Mouse (Mus musculus) adrenal gland, postnatal 25 days (tissue): ENCODE results near the gene Ccnjl. TPM values are rescaled to one million over a fixed set of nuclear protein-coding genes. Genes with fewer than 3 reads are reported as not detected.

Experiments used
- DNase-seq: peaks from one replicate; pipeline ENCODE4 v3.0.0; 2021; ENCODE audit warnings: mixed read lengths
- total RNA-seq: library from RNA; stranded (reverse); gene quantifications from 2 replicates; pipeline ENCODE4 v1.2.3, GENCODE M21; 2021

Ccnjl gene
- total RNA-seq, 1 experiment from 2014 or later = 3.2 TPM

DNA sequence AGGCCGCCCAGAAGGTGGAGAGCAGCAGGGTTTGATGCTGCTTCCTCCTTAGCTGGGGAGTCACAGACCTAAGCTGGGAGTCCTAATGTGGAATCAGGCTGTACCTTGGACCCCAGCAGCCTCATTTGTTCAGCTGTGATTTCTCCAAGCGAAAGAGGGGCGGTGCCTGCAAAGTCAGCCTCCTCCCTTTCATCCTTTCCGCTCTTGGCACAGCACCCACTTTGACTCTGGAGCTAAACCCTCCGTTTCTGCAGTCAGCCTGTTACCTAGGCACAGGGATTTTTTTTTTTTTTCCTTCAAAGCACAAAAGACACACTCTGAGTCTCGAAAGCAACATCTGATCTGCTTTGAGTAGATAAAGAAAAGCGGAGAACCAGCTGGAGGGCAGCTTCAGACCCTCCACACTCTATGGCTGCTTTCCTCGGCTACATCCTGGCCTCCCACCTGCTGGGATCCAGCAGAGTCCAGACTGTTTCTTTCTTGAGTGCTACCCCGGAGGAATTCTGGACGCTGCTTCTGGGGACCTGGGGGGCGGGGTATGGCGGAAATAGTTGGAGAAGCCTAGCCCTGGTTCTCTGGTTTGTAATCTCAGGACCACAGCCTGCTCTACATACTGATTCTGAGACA is 97.8 kb downstream of the Ccnjl start:
- peak; percentile 70 for DNase-seq

DNA sequence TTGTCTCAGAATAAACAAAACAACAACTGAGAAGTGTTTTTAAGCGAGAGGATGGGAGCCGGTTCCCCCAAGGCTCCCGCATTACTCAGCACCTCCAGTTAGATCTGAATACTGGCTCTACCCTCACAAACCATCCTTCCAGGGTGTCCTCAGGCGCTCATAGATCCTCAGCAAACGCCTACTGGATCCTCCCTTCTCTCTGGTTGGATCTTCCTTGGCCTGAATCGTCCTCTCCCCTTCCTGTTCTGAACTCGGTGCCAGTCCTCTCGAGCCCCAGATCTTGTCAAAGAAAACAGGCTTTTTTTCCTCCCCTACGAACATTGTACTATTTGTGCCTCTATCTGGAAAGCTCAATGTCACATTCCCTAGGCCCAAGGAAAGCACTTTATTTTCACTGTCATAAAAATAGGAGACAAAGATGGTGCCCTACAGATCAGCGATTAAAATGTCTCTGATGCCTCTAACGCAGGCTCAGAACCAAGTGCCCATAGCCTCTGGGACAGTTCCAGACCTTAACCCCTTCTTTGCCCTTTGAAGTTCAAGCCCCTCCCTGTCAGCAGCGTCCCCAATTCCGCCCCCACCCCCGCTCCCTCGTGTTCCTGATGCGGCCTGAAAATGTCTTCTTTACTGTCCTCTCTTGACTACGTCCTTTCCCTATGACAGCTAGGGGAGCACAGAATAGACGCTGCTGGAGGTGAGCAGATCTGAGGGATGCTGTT is 98.5 kb downstream of the Ccnjl start:
- DNase-seq = no peak

DNA sequence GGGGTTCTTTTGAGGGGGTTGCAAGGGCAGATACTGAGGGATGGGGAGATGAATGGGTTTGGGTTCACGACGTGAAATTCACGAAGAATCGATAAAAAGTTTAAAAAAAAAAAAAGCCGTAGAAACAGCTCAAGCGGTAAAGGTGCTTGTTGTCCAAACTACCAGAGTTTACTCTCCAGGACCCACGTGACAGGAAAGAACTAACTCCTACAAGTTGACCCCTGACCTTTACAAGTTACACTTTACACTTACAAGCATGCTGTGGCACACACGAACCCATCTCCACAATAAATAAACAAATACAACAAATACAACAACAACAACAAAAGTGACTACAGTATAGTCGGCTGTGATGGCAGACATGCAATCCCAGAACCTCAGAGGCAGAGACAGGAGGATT is 103.1 kb downstream of the Ccnjl start:
- no peak for DNase-seq

DNA sequence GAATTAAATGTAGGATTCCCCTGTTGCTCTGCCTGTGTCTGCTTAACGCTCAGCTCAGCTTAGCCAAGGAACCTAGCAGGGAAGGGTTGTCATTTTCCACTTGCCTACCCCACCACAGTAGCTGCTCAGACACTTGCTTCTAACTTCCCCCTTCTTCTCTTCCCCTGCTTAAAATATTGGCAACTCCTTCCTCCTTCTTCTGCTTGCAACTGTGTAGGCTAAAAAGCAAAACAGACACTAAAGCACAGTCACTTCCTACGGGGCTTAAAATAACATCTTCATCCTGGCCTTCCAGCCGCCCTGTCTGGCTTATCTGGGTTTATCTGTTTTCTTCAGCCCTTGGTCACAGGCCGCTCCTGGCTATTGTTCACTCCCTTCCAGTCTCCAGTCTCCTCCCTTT is 104.0 kb downstream of the Ccnjl start:
- no peak for DNase-seq

DNA sequence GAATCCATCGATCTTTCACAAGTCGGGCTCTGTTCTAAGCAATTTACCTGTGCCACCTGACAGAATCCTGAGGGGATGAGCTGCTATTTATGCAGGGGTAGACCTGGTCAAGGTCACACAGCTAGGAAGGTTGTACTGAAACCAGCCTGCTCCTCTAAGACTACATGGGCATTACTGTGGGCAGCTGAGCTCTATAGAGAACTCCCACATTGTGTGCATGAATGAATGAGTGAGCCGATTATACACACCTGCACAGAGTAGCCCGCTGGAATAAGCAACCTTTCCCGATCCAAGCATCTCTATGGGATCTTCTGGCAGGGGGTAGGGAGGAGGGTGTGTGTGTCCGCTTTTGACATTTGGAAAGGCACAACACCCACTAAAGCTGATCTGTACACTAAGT is 104.6 kb downstream of the Ccnjl start:
- DNase-seq = no peak

DNA sequence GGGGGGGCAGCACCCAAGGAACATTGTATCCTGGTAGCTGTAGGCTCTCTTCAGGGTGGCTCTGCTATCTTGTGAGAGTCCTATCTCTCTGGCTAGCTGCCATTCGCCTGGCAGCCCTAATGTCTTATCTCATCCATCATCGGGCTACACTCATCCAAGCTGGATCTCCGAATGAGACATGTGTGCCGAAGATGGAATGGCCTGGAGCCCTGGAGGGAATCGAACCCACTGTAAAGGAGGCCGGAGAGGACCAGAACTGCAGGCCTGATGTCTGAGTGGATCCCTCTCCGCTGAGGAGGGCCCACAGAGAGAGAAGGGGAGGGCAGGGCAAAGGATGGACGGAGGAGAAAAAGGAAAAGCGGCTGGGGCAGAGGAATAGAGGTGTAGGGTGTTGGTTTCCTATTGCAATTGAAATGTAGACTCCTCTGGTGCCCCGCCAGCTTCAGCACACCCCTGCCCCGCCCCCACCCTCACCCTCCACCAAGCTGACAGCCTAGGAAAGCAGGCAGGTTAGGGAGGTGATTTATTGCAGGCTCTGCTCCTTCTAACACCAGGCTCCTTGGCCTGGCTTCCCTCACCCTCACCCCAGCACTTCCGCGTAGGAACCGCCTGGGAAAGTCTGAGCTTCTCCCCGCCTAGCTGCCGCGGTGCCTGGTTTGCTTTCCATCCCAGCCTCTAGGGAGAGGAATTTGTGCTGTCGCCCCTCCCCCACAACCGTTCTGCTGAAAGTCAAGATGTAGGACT is 105.2 kb downstream of the Ccnjl start:
- peak; percentile 72 for DNase-seq

Other genes with a start within 250 kb of the Ccnjl start
- 39.1 and 47.9 TPM in 2 replicates for gene Pttg1, start 102.5 kb upstream of the Ccnjl start, total RNA-seq
- 41.8 and 48.1 TPM in 2 replicates for gene Slu7, start 95.0 kb upstream of the Ccnjl start, total RNA-seq
- gene C1qtnf2, start 54.5 kb upstream of the Ccnjl start, total RNA-seq = 4.2 and 6.7 TPM in 2 replicates
- gene 4933415A04Rik, start 58.3 kb downstream of the Ccnjl start, total RNA-seq = 1.0 and 1.1 TPM in 2 replicates
- gene Fabp6, start 72.8 kb downstream of the Ccnjl start, total RNA-seq = not detected in 2 replicates
- 37.7 and 43.2 TPM in 2 replicates for gene Pwwp2a, start 153.2 kb downstream of the Ccnjl start, total RNA-seq
- 53.7 and 55.1 TPM in 2 replicates for gene Ttc1, start 219.2 kb downstream of the Ccnjl start, total RNA-seq